Mouse (Mus musculus) urinary bladder, postnatal 25 days (tissue): ENCODE measurements at regions not wholly inside any gene's neighbourhood (a gene's known extent, or its start where the extent isn't known, plus 50 kb on each side); places are given as distances from the start of the nearest gene placed in this dataset.

ENCODE experiments used
- DNase-seq: peaks from one replicate; pipeline ENCODE4 v3.0.0; 2022; ENCODE audit warnings: low spot score

- DNase-seq: no peak
Observed at GRCm38 (mm10) chr1:71904376-71904948, 251.5 kb upstream of the Fn1 start.

- no peak for DNase-seq
Observed at GRCm38 (mm10) chr1:71900106-71901074, 247.4 kb upstream of the Fn1 start.

- no peak for DNase-seq
Observed at GRCm38 (mm10) chr1:71899128-71899527, 246.1 kb upstream of the Fn1 start.

GRCm38 (mm10) chr1:71898198-71898597, 245.2 kb upstream of the Fn1 start:
- no peak for DNase-seq

GRCm38 (mm10) chr1:71897464-71898051, 244.6 kb upstream of the Fn1 start:
- DNase-seq: no peak

- DNase-seq: no peak
Observed at GRCm38 (mm10) chr1:71896141-71896725, 243.2 kb upstream of the Fn1 start.

GRCm38 (mm10) chr1:71893636-71894035, 240.6 kb upstream of the Fn1 start:
- DNase-seq: peak; percentile 15

GRCm38 (mm10) chr1:71887809-71888208, 234.8 kb upstream of the Fn1 start:
- no peak for DNase-seq

- DNase-seq: no peak
Observed at GRCm38 (mm10) chr1:71886903-71887302, 233.9 kb upstream of the Fn1 start.

- no peak for DNase-seq
Observed at GRCm38 (mm10) chr1:71886233-71886632, 233.2 kb upstream of the Fn1 start.

- no peak for DNase-seq
Observed at GRCm38 (mm10) chr1:71881851-71882250, 228.9 kb upstream of the Fn1 start.

- no peak for DNase-seq
Observed at GRCm38 (mm10) chr1:71881191-71881590, 228.2 kb upstream of the Fn1 start.

GRCm38 (mm10) chr1:71880480-71880879, 227.5 kb upstream of the Fn1 start:
- no peak for DNase-seq

GRCm38 (mm10) chr1:71876712-71877401, 223.9 kb upstream of the Fn1 start:
- no peak for DNase-seq

- no peak for DNase-seq
Observed at GRCm38 (mm10) chr1:71874037-71874436, 221.0 kb upstream of the Fn1 start.

- DNase-seq: no peak
Observed at GRCm38 (mm10) chr1:71865670-71866069, 212.7 kb upstream of the Fn1 start.

- no peak for DNase-seq
Observed at GRCm38 (mm10) chr1:71864749-71865148, 211.7 kb upstream of the Fn1 start.

GRCm38 (mm10) chr1:71853212-71853611, 200.2 kb upstream of the Fn1 start:
- DNase-seq: no peak

- no peak for DNase-seq
Observed at GRCm38 (mm10) chr1:71851268-71851667, 198.3 kb upstream of the Fn1 start.

- DNase-seq: no peak
Observed at GRCm38 (mm10) chr1:71848656-71849055, 195.7 kb upstream of the Fn1 start.

- DNase-seq: peak; percentile 8
Observed at GRCm38 (mm10) chr1:71844938-71845685, 192.1 kb upstream of the Fn1 start.
